ENCODE assay signal across 11 mouse cellular contexts in the genomic region with DNA sequence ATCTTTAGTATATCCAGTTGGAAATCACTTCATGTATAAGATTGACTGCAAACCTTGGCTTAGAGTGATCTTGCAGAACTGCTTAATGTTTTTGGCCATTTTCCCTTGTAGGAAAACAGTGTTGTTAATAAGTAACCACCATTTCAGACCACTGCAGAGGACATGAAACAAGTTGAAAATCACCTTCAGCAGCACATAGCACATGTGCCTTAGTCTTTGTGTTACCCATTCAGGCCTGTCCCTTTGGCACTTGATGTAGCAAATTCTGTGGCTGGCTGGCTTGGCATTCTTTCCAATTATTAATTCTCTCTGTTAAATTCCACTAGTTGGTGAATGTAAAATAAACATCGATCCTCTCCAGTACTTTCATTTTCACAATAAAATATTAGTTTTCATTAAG. TPM values are rescaled to one million over a fixed set of nuclear protein-coding genes. Genes with fewer than 3 reads are reported as not detected.
"Had no signal": no experiment of that assay in that cellular context is flagged by ENCODE, and none has a peak within 500 bp of the region (broad histone marks: within the 10 kb centered on the region; RNA-seq: fewer than 3 reads in every experiment).

No protein-coding gene starts in this region.

- H3K36me3 ChIP-seq: limb, embryonic 10.5 days; liver, embryonic 12.5 days; neural tube, embryonic 15.5 days had no signal

- H3K4me2 ChIP-seq: liver, embryonic 12.5 days; neural tube, embryonic 15.5 days had no signal

- H3K27me3 ChIP-seq: liver, embryonic 12.5 days; neural tube, embryonic 15.5 days had no signal

- H3K9ac ChIP-seq: liver, embryonic 12.5 days; neural tube, embryonic 15.5 days had no signal

- H3K9me3 ChIP-seq: limb, embryonic 10.5 days; liver, embryonic 12.5 days; neural tube, embryonic 15.5 days had no signal

- H3K27ac ChIP-seq: hindbrain, postnatal 0 days; left cerebral cortex, adult 2 months; limb, embryonic 10.5 days; liver, embryonic 12.5 days; neural tube, embryonic 15.5 days had no signal

- H3K4me1 ChIP-seq: limb, embryonic 10.5 days; liver, embryonic 12.5 days; neural tube, embryonic 15.5 days had no signal

- ATAC-seq: hindbrain, postnatal 0 days; liver, embryonic 12.5 days had no signal

- DNase-seq: midbrain, embryonic 14.5 days; right cerebral cortex, adult 18-20 months; right cerebral cortex, postnatal 25 days; thymus, adult 18-20 months; thymus, postnatal 25 days had no signal

- H3K4me3 ChIP-seq: left cerebral cortex, adult 2 months; limb, embryonic 10.5 days; liver, embryonic 12.5 days; myocyte; neural tube, embryonic 15.5 days had no signal

RNA-seq across cellular contexts. Expression of a gene that starts 43.1 kb away (rescaled TPM):
- polyA plus RNA-seq: limb, embryonic 10.5 days had no signal
